Mouse (Mus musculus): ENCODE results near the gene Mog. TPM values are rescaled to one million over a fixed set of nuclear protein-coding genes. Genes with fewer than 3 reads are reported as not detected.
A peak's percentile ranks its signal among the peaks of the same experiment; 100 is the strongest.

Gene Mog
- total RNA-seq, 4 experiments from 2014 or later, result 52.5 to 55.9 (median 54.6) TPM

- peak; percentile 68 to 77 for DNase-seq (ENCODE audit: low spot score in 2 of 2)
Observed at GRCm38 (mm10) chr17:37045611-37046311, 22.6 kb upstream of the Mog start, which contains the start of gene Gabbr1. Gene Gabbr1, plus strand, starts transcription at chr17:37045966.

- no peak for DNase-seq (ENCODE audit: low spot score in 2 of 2)
Observed at GRCm38 (mm10) chr17:37044651-37045244, 21.6 kb upstream of the Mog start.

GRCm38 (mm10) chr17:37039127-37039894 lies 16.1 kb upstream of the Mog start:
- no peak for DNase-seq (ENCODE audit: low spot score in 2 of 2)

- DNase-seq (ENCODE audit: low spot score in 2 of 2), result no peak
Observed at GRCm38 (mm10) chr17:37029162-37029561, 6.0 kb upstream of the Mog start.

GRCm38 (mm10) chr17:37028683-37029120 lies 5.5 kb upstream of the Mog start:
- peak; percentile 88 to 91 for DNase-seq (ENCODE audit: low spot score in 2 of 2)

GRCm38 (mm10) chr17:37028212-37028611 lies 5.0 kb upstream of the Mog start:
- no peak for DNase-seq (ENCODE audit: low spot score in 2 of 2)

- no peak for DNase-seq (ENCODE audit: low spot score in 2 of 2)
Observed at GRCm38 (mm10) chr17:37027486-37027885, 4.3 kb upstream of the Mog start.

GRCm38 (mm10) chr17:37026425-37026824 lies 3.2 kb upstream of the Mog start:
- no peak for DNase-seq (ENCODE audit: low spot score in 2 of 2)

- peak in 1 of 2 experiments; percentile 28 for DNase-seq (ENCODE audit: low spot score in 2 of 2)
Observed at GRCm38 (mm10) chr17:37019242-37019641, 4.0 kb downstream of the Mog start.

GRCm38 (mm10) chr17:37018328-37018727 lies 4.9 kb downstream of the Mog start:
- DNase-seq (ENCODE audit: low spot score in 2 of 2), result peak in 1 of 2 experiments; percentile 35

GRCm38 (mm10) chr17:37016333-37016732 lies 6.9 kb downstream of the Mog start:
- DNase-seq (ENCODE audit: low spot score in 2 of 2), result no peak

- no peak for DNase-seq (ENCODE audit: low spot score in 2 of 2)
Observed at GRCm38 (mm10) chr17:37012141-37012540, 11.1 kb downstream of the Mog start.

GRCm38 (mm10) chr17:37011719-37012118 lies 11.5 kb downstream of the Mog start:
- no peak for DNase-seq (ENCODE audit: low spot score in 2 of 2)

- DNase-seq (ENCODE audit: low spot score in 2 of 2), result no peak
Observed at GRCm38 (mm10) chr17:37009460-37010042, 13.6 kb downstream of the Mog start.

- no peak for DNase-seq (ENCODE audit: low spot score in 2 of 2)
Observed at GRCm38 (mm10) chr17:37008161-37008560, 15.0 kb downstream of the Mog start.

- DNase-seq (ENCODE audit: low spot score in 2 of 2), result no peak
Observed at GRCm38 (mm10) chr17:37003366-37003765, 19.8 kb downstream of the Mog start.

GRCm38 (mm10) chr17:37002364-37003330 lies 20.6 kb downstream of the Mog start:
- DNase-seq (ENCODE audit: low spot score in 2 of 2), result no peak

- no peak for DNase-seq (ENCODE audit: low spot score in 2 of 2)
Observed at GRCm38 (mm10) chr17:37000863-37001262, 22.3 kb downstream of the Mog start, which contains the start of gene Zfp57. Gene Zfp57, plus strand, starts transcription at chr17:37001163.

- DNase-seq (ENCODE audit: low spot score in 2 of 2), result no peak
Observed at GRCm38 (mm10) chr17:36998477-36998876, 24.7 kb downstream of the Mog start.

- DNase-seq (ENCODE audit: low spot score in 2 of 2), result peak in 1 of 2 experiments; percentile 79
Observed at GRCm38 (mm10) chr17:36997033-36997735, 26.0 kb downstream of the Mog start.

All from left cerebral cortex, adult 8-10 months (tissue).